Mouse (Mus musculus) MEL (cell line): Measurements from ENCODE around the gene Rhot2. TPM values are rescaled to one million over a fixed set of nuclear protein-coding genes. Genes with fewer than 3 reads are reported as not detected.

ENCODE experiments used
- DNase-seq: peaks from one replicate; pipeline ENCODE4 v3.0.0; 2011; ENCODE audit warnings: low read depth, low spot score
- H3K27ac ChIP-seq: 2 replicates; pipeline ENCODE4 v1.5.1; 2012; ENCODE audit warnings: low read depth, mild to moderate bottlenecking, control low read depth, low read length, moderate library complexity; ENCODE audit not compliant: control insufficient read depth
- H3K27me3 ChIP-seq, 2 experiments: fragments of 150-350 bp in 1 of 2; sonication (generic) in 1 of 2; 2 replicates each; pipeline ENCODE4 v1.6.1; 2012; ENCODE audit warnings: low read length in 2 of 2, mild to moderate bottlenecking in 2 of 2, improper control_type of control experiment in 1 of 2, moderate library complexity in 1 of 2; ENCODE audit not compliant: insufficient read depth in 2 of 2, control insufficient read depth in 1 of 2
- H3K36me3 ChIP-seq, 2 experiments: 2 replicates each; pipeline ENCODE4 v1.6.1; 2012 to 2014; ENCODE audit warnings: low read length in 2 of 2, improper control_type of control experiment in 1 of 2, inconsistent platforms in 1 of 2, mild to moderate bottlenecking in 1 of 2; ENCODE audit not compliant: insufficient read depth in 2 of 2, control insufficient read depth in 1 of 2
- H3K4me1 ChIP-seq, 2 experiments: fragments of 150-350 bp in 1 of 2; sonication (generic) in 1 of 2; 2 replicates each; pipeline ENCODE4 v1.6.1; 2012; ENCODE audit warnings: low read length in 2 of 2, improper control_type of control experiment in 1 of 2, mild to moderate bottlenecking in 1 of 2; ENCODE audit not compliant: insufficient read depth in 2 of 2, control insufficient read depth in 1 of 2
- H3K4me3 ChIP-seq, 2 experiments: fragments of 150-350 bp in 1 of 2; sonication (generic) in 1 of 2; 2 replicates each; pipeline ENCODE4 v1.5.1; 2012; ENCODE audit warnings: low read depth in 2 of 2, low read length in 2 of 2, mild to moderate bottlenecking in 2 of 2, moderate library complexity in 2 of 2, control low read depth in 1 of 2, improper control_type of control experiment in 1 of 2; ENCODE audit not compliant: control insufficient read depth in 1 of 2, insufficient read depth in 1 of 2
- H3K79me2 ChIP-seq: 2 replicates; pipeline ENCODE4 v1.6.1; 2012; ENCODE audit warnings: mild to moderate bottlenecking, low read length, moderate library complexity; ENCODE audit not compliant: control insufficient read depth, poor library complexity, insufficient read depth
- H3K9ac ChIP-seq: 2 replicates; pipeline ENCODE4 v1.6.1; 2012; ENCODE audit warnings: low read depth, mild to moderate bottlenecking, control low read depth, low read length, moderate library complexity; ENCODE audit not compliant: control insufficient read depth, poor library complexity, severe bottlenecking
- H3K9me3 ChIP-seq: fragments of 150-350 bp; sonication (generic); replicated peaks from 2 replicates; pipeline ENCODE4 v1.6.1; 2012; ENCODE audit warnings: mild to moderate bottlenecking, low read length, improper control_type of control experiment, moderate library complexity; ENCODE audit not compliant: insufficient read depth
- CHD1 ChIP-seq: IDR thresholded peaks from 2 replicates; pipeline ENCODE4 v1.6.1; 2012; ENCODE audit warnings: low read depth, mild to moderate bottlenecking, inconsistent platforms, low read length, improper control_type of control experiment
- E2F4 ChIP-seq: IDR thresholded peaks from 2 replicates; pipeline ENCODE4 v1.6.1; 2011; ENCODE audit warnings: low read depth, low read length, improper control_type of control experiment, borderline replicate concordance
- HCFC1 ChIP-seq: IDR thresholded peaks from 2 replicates; pipeline ENCODE4 v1.6.1; 2012; ENCODE audit warnings: low read depth, mild to moderate bottlenecking, inconsistent platforms, low read length, improper control_type of control experiment, moderate library complexity
- JUND ChIP-seq: IDR thresholded peaks from 2 replicates; pipeline ENCODE4 v1.6.1; 2011; ENCODE audit warnings: low read depth, mild to moderate bottlenecking, improper control_type of control experiment, low read length
- MAFK ChIP-seq: IDR thresholded peaks from 2 replicates; pipeline ENCODE4 v1.6.1; 2011; ENCODE audit warnings: low read depth, mild to moderate bottlenecking, low read length, improper control_type of control experiment, borderline replicate concordance
- MAX ChIP-seq: IDR thresholded peaks from 2 replicates; pipeline ENCODE4 v1.6.1; 2011; ENCODE audit warnings: low read length, improper control_type of control experiment
- MYB ChIP-seq: IDR thresholded peaks from 2 replicates; pipeline ENCODE4 v1.6.1; 2011; ENCODE audit warnings: mild to moderate bottlenecking, low read depth, low read length, improper control_type of control experiment
- NRF1 ChIP-seq: IDR thresholded peaks from 2 replicates; pipeline ENCODE4 v1.6.1; 2014; ENCODE audit warnings: low read depth, mild to moderate bottlenecking, inconsistent platforms, low read length, improper control_type of control experiment, moderate library complexity; ENCODE audit not compliant: poor library complexity, insufficient read depth, severe bottlenecking
- POLR2AphosphoS5 ChIP-seq: IDR thresholded peaks from 2 replicates; pipeline ENCODE4 v1.6.1; 2012; ENCODE audit warnings: low read depth, borderline replicate concordance, mild to moderate bottlenecking, inconsistent platforms, low read length, moderate library complexity, mixed read lengths
- RAD21 ChIP-seq: IDR thresholded peaks from 2 replicates; pipeline ENCODE4 v1.6.1; 2011; ENCODE audit warnings: mild to moderate bottlenecking, low read depth, low read length, improper control_type of control experiment
- TBP ChIP-seq: IDR thresholded peaks from 2 replicates; pipeline ENCODE4 v1.8.0; 2011; ENCODE audit warnings: low read depth, low read length, improper control_type of control experiment
- TCF12 ChIP-seq: IDR thresholded peaks from 2 replicates; pipeline ENCODE4 v1.6.1; 2014; ENCODE audit warnings: low read depth, mild to moderate bottlenecking, inconsistent platforms, low read length, improper control_type of control experiment, moderate library complexity
- UBTF ChIP-seq: IDR thresholded peaks from 2 replicates; pipeline ENCODE4 v1.6.1; 2012; ENCODE audit warnings: low read depth, mild to moderate bottlenecking, inconsistent platforms, low read length, improper control_type of control experiment, moderate library complexity, borderline replicate concordance; ENCODE audit not compliant: insufficient read depth
- USF2 ChIP-seq, 2 experiments: IDR thresholded peaks; 2 replicates each; pipeline ENCODE4 v1.6.1; 2011 to 2012; ENCODE audit warnings: improper control_type of control experiment in 2 of 2, low read length in 2 of 2, borderline replicate concordance in 1 of 2, inconsistent platforms in 1 of 2, low read depth in 1 of 2, mild to moderate bottlenecking in 1 of 2; ENCODE audit not compliant: insufficient read depth in 1 of 2
- polyA plus RNA-seq, 2 experiments: library from polyadenylated mRNA; stranded (reverse) in 1 of 2; unstranded in 1 of 2; fragments of >175 nt in 1 of 2; fragments of >200 nt in 1 of 2; gene quantifications; 2 replicates each; pipeline versions ENCODE4 v1.2.1 to v1.2.4; 2012; ENCODE audit warnings: low replicate concordance in 2 of 2, low read depth in 1 of 2; ENCODE audit not compliant: insufficient read length in 2 of 2, insufficient read depth in 1 of 2, missing spikeins in 1 of 2
- total RNA-seq: library from RNA; depleted of rRNA; stranded (reverse); fragments of 300-350 nt; gene quantifications from 2 replicates; pipeline ENCODE4 v1.2.3, GENCODE M21; 2012

Rhot2 gene
- total and polyA plus RNA-seq, 3 experiments, result 29.1 to 54.5 TPM; not detected in 1

- Histone ChIP-seq H3K79me2 (peaks cover 60% of the 10 kb centered on the region), H3K36me3 (peaks cover 0 to 16% of the 10 kb centered on the region in 2 experiments; a peak in 2 of 4 replicates), H3K27ac (no peak overlapping the region), H3K9me3 (no peaks in the 10 kb centered on the region), H3K9ac (no peak overlapping the region), H3K4me3 (no peak overlapping the region)
- no peak for DNase-seq
- TF ChIP-seq HCFC1, result no peak
- no peak for TF ChIP-seq MAFK
- no peak for TF ChIP-seq TBP
- no peak for TF ChIP-seq MAX
- TF ChIP-seq RAD21, result no peak
- TF ChIP-seq, all 39 proteins: peak for 0
- no peaks in the 10 kb centered on the region for H3K27me3 ChIP-seq
- H3K4me1 ChIP-seq, result peaks cover 0 to 42% of the 10 kb centered on the region in 2 experiments; a peak in 2 of 4 replicates
These were observed 17.0 kb downstream of the Rhot2 start for GRCm38 (mm10) chr17:25827546-25828222.

GRCm38 (mm10) chr17:25827011-25827410 is 17.6 kb downstream of the Rhot2 start:
- H3K9ac ChIP-seq, result no peak overlapping the region
- TF ChIP-seq CHD1 (no peak), TCF12 (no peak), MYB (no peak), JUND (no peak), POLR2AphosphoS5 (no peak), E2F4 (no peak), USF2 (IDR thresholded peaks at IDR 0.05; ENCODE audit: borderline replicate concordance in 1 of 2, insufficient read depth in 1 of 2, low read depth in 1 of 2, low read length in 2 of 2) (no peak), UBTF (no peak), NRF1 (no peak)
- no peak for DNase-seq
- no peaks in the 10 kb centered on the region for H3K27me3 ChIP-seq
- peaks cover 0 to 42% of the 10 kb centered on the region in 2 experiments; a peak in 2 of 4 replicates for H3K4me1 ChIP-seq
- peaks cover 0 to 17% of the 10 kb centered on the region in 2 experiments; a peak in 2 of 4 replicates for H3K36me3 ChIP-seq
- peaks cover 53% of the 10 kb centered on the region for H3K79me2 ChIP-seq
- H3K27ac ChIP-seq, result no peak overlapping the region
- H3K4me3 ChIP-seq, result no peak overlapping the region
- H3K9me3 ChIP-seq, result no peaks in the 10 kb centered on the region
